Mouse (Mus musculus): ENCODE results near the gene Nudt7.

Gene Nudt7

GRCm38 (mm10) chr8:114133510-114134362, at the start of gene Nudt7:
Gene Nudt7, plus strand, starts transcription at chr8:114133557.
- in situ Hi-C loops (cut with MboI, MseI) = no loop called here

- in situ Hi-C loops (cut with MboI, MseI) = no loop called here
Observed at GRCm38 (mm10) chr8:114087932-114088331, 45.4 kb upstream of the Nudt7 start.

- in situ Hi-C loops (cut with MboI, MseI) = no loop called here
Observed at GRCm38 (mm10) chr8:114090736-114091135, 42.6 kb upstream of the Nudt7 start.

- in situ Hi-C loops (cut with MboI, MseI) = no loop called here
Observed at GRCm38 (mm10) chr8:114093321-114093720, 40.0 kb upstream of the Nudt7 start.

- in situ Hi-C loops (cut with MboI, MseI) = no loop called here
Observed at GRCm38 (mm10) chr8:114094526-114094925, 38.8 kb upstream of the Nudt7 start.

GRCm38 (mm10) chr8:114100561-114101206, 32.7 kb upstream of the Nudt7 start:
- in situ Hi-C loops (cut with MboI, MseI) = loop anchor here (10.0 kb wide), 1 partner anchor 1216 kb away; no protein-coding TSS in a partner anchor

GRCm38 (mm10) chr8:114103401-114103800, 30.0 kb upstream of the Nudt7 start:
- in situ Hi-C loops (cut with MboI, MseI) = loop anchor here (10.0 kb wide), 1 partner anchor 1219 kb away; no protein-coding TSS in a partner anchor

GRCm38 (mm10) chr8:114105971-114106370, 27.4 kb upstream of the Nudt7 start:
- in situ Hi-C loops (cut with MboI, MseI) = loop anchor here (10.0 kb wide), 1 partner anchor 1221 kb away; no protein-coding TSS in a partner anchor

- in situ Hi-C loops (cut with MboI, MseI) = loop anchor here (10.0 kb wide), 1 partner anchor 1225 kb away; no protein-coding TSS in a partner anchor
Observed at GRCm38 (mm10) chr8:114109365-114110140, 23.8 kb upstream of the Nudt7 start.

GRCm38 (mm10) chr8:114115076-114115475, 18.3 kb upstream of the Nudt7 start:
- in situ Hi-C loops (cut with MboI, MseI) = no loop called here

GRCm38 (mm10) chr8:114116049-114116448, 17.3 kb upstream of the Nudt7 start:
- in situ Hi-C loops (cut with MboI, MseI) = no loop called here

- in situ Hi-C loops (cut with MboI, MseI) = no loop called here
Observed at GRCm38 (mm10) chr8:114117439-114117838, 15.9 kb upstream of the Nudt7 start.

- in situ Hi-C loops (cut with MboI, MseI) = no loop called here
Observed at GRCm38 (mm10) chr8:114121781-114122180, 11.6 kb upstream of the Nudt7 start.

GRCm38 (mm10) chr8:114123611-114124010, 9.7 kb upstream of the Nudt7 start:
- in situ Hi-C loops (cut with MboI, MseI) = no loop called here

- in situ Hi-C loops (cut with MboI, MseI) = no loop called here
Observed at GRCm38 (mm10) chr8:114124084-114124750, 9.1 kb upstream of the Nudt7 start.

GRCm38 (mm10) chr8:114130838-114131237, 2.5 kb upstream of the Nudt7 start:
- in situ Hi-C loops (cut with MboI, MseI) = no loop called here

GRCm38 (mm10) chr8:114131421-114131820, 1.9 kb upstream of the Nudt7 start:
- in situ Hi-C loops (cut with MboI, MseI) = no loop called here

GRCm38 (mm10) chr8:114133050-114133509, 277 bp upstream of the Nudt7 start:
- in situ Hi-C loops (cut with MboI, MseI) = no loop called here

GRCm38 (mm10) chr8:114136750-114137149, 3.4 kb downstream of the Nudt7 start:
- in situ Hi-C loops (cut with MboI, MseI) = no loop called here

- in situ Hi-C loops (cut with MboI, MseI) = no loop called here
Observed at GRCm38 (mm10) chr8:114137181-114137580, 3.8 kb downstream of the Nudt7 start.

GRCm38 (mm10) chr8:114140437-114140836, 7.1 kb downstream of the Nudt7 start:
- in situ Hi-C loops (cut with MboI, MseI) = no loop called here
